Mouse (Mus musculus) cerebellum, postnatal 25 days (tissue): ENCODE measurements around the gene Ttc9b.
"Not testable (repeated sequence)": the region's sequence is repeated elsewhere in the genome, so short reads cannot be mapped to it uniquely, and the experiment has no call there.

Experiments used
- DNase-seq, 2 experiments: peaks; one replicate each; pipeline ENCODE4 v3.0.0; 2021; ENCODE audit warnings: mixed read lengths in 2 of 2

The Ttc9b gene

DNA sequence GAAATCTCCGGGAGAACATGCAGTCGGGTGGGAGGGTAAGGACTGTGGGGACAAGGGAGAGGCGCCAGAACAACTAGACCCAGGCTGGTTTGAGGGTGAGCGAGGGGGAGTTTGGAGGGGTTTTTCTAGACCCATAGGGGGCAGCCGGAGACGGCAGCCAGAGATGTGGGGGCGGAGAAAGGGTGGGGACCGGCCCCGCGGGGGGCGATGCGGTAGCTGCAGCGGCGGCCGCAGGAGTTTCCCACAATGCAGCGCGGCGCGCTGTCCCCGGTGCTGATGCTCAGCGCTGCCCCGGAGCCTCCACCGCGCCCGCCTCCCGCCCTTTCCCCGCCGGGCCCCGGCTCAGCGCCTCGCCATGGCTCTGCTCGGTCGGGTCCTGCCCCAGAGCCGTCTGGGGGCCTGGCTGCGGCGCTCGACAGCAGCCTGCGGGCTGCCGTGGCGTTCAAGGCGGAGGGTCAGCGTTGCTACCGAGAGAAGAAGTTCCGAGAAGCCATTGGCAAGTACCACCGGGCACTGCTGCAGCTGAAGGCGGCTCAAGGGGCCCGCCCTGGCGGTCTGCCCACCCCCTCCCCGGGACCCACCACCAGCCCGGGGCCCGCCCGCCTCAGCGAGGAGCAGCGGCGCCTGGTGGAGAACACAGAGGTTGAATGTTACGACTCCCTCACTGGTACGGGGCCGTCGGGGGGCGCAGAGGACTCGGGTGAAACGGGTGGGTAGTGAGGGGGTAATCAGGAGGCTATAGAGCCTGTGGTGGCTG lies at the start of gene Ttc9b:
Gene Ttc9b (plus strand): TSS at position 235 of the 757 bp plus-strand sequence.
- DNase-seq = peak; percentile 92

GRCm38 (mm10) chr7:27604661-27605348 lies 48.9 kb upstream of the Ttc9b start:
- peak; percentile 76 for DNase-seq

- peak; percentile 85 to 86 for DNase-seq
Measured at GRCm38 (mm10) chr7:27605499-27606285, 48.0 kb upstream of the Ttc9b start.

GRCm38 (mm10) chr7:27606481-27607254 lies 47.0 kb upstream of the Ttc9b start:
- peak; percentile 47 to 50 for DNase-seq

GRCm38 (mm10) chr7:27607580-27607979 lies 46.1 kb upstream of the Ttc9b start:
- peak; percentile 94 to 96 for DNase-seq

DNA sequence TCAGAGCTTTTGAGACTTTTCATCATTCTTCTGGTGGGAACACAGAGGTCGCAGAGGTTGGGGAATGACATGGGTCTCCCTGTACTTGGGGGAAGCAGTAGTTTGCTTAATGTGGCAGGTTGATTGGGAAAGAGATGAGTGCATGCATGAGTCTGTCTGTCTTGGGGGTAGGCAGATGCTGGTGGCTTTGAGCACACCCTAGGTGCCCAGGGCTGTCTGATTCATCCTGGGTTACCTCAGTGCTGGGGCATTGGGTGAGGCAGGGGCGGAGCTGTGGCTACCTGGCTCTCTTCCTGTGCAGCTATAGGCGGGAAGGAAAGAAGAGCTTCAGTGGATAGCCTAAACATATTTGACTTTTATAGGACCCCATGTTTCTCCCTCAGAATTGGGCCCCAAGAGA lies 45.6 kb upstream of the Ttc9b start:
- DNase-seq = peak in 1 of 2 experiments; percentile 55

GRCm38 (mm10) chr7:27609285-27609684 lies 44.4 kb upstream of the Ttc9b start:
- DNase-seq = peak; percentile 41 to 55

DNA sequence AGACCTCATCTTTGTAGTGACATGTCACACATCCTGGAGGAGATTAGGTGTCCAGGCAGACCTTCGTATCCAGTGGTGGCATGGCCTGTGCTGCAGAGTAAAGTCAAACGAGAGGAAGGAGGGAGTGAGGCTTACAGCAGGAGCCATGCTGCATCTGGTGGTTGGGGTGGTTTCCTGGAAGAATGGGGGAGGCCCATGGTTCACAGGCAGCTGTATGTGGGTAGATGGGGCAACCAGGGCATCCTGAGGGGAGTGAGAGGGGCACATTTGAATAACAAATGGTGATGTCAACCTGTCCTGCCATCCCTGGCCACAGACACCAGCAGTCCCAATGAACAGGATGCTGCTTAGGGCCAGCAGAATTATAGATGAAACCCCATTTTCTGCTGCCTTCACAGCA lies 44.0 kb upstream of the Ttc9b start:
- DNase-seq = no peak

DNA sequence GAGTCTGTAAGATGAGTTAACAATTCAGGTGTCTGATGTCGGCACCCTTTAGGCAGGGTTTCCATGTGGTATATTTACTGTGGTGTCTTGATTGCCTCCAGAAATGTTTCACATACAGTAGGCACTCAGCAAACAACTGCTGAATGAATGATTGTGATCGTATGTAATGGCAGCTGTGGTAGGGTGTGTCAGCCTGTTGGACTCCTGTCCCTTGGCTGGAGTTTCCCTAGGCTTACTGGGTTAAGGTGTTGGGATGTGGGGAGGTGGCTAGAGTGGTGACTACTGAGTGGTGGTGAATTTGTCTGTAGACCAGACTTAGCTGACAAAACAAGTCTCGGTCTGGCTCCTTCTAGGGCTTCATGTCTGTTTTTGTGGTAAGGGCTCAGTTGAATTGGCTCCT lies 43.3 kb upstream of the Ttc9b start:
- peak in 1 of 2 experiments; percentile 43 for DNase-seq

DNA sequence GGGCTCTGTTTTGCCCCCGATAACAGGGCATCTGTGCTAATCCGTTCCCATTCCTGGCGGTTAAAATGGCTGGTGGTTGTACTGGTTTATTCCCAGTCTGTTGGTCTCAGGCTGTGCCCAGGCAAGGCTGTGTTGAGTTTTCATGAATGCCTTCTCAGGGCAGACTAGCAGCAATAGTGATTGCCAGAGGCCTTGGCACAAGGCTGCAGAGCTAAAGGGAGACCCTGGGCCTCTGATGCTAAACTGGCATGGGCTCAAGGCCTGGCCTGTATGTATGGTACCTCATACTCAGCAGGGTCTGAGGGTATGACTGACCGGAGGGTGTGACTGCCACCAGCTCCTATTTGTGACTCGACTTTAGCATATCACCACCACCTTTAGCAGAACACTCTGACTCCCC lies 42.8 kb upstream of the Ttc9b start:
- DNase-seq = peak in 1 of 2 experiments; percentile 35

GRCm38 (mm10) chr7:27612940-27613339 lies 40.8 kb upstream of the Ttc9b start:
- peak; percentile 58 to 61 for DNase-seq

DNA sequence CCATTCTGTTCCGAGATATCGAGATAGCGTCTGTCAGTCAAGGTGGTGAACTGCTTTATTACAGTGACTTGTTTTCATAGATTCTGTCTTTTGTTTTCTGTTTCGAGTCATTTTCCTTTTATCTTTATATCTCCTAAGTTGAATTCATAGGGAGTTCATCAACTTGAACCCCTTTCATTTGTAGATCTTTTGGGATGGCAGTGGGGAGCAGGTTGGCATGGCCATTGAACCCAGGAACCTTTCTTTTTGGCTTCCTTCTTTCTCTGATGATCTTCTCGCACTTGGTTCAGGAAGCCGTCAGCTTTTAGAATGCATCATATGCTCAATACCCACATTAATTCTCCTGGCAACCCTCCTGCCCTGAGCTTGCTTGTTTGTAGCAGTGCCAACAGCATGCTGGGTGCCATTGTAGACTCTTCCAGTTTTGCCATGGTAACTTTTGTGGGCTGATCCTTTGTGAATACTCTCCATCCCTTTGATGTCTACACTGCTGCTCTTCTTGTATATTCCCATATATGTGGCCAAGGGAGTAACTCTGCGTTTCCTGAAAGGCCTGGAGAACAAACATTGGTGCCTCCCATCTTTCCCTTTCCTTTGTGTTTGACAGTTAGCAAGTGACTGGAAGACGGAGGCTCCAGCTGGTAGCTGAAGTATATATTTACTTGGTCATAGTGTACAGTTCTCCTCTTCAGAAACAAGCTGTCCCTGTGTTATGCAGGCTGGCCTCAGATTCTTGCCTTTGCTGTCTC lies 39.8 kb upstream of the Ttc9b start:
- DNase-seq = peak; percentile 77 to 84

GRCm38 (mm10) chr7:27621028-27621427 lies 32.7 kb upstream of the Ttc9b start:
- peak; percentile 67 to 74 for DNase-seq

DNA sequence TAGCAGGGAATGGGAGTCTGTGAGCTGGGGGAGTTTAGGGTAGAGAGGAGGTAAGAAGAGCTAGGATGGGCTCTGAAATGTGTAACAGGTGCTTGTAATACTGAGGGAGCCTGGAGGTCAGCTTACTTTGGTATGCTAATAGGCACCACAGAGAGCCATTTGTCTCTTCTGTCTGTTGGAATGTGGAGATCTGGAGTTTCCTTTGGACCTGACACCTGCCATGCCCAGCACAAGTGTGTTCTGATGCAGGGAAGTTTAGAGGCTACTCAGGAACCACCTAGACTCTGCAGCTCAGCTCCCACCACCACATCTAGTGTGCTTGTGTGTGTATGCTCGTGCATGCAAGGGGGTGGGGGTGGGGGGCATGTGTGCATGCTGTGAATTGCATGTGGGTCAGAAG lies 31.5 kb upstream of the Ttc9b start:
- DNase-seq = no peak

- no peak for DNase-seq
Measured at GRCm38 (mm10) chr7:27624967-27625366, 28.7 kb upstream of the Ttc9b start.

DNA sequence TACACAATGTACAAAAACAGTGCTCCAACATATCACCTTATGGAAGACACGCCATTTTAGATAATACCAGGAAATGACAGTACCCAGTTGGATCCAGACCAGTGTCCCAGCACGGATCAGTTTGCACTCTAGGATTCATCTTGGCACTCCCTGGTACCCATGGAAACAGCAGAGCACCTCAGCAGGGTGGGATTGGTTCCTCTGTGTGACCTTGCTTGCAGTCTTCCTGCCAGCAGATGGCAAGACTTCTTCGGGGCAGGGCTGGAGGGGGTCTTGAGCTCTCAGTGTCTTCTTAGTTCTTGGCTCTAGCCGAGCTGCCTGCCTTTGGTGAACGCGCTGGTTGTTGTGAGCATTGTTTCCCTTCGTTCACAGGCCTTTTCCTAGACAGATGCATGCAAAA lies 26.0 kb upstream of the Ttc9b start:
- DNase-seq = no peak

DNA sequence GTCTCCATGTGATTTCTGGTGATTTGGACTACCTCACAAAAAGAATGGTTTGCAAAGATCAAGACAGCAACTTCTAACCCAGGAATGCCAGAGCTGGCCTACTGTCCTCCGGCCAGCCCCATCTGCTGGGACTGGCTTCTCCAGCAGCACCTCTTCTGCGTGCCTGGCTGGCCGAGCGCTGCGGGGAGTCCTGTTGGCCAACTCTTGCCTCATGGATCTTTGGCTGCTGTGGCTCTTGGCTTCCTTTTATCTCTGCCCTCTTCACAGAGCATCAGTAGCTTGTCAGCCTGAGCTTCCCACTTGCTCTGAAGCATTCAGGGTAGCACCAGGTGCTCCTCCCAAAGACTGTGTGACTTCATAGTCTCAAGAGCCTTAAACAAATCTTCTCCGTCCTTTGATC lies 25.5 kb upstream of the Ttc9b start:
- peak; percentile 63 to 69 for DNase-seq

GRCm38 (mm10) chr7:27628816-27629215 lies 24.9 kb upstream of the Ttc9b start:
- DNase-seq = peak in 1 of 2 experiments; percentile 51

GRCm38 (mm10) chr7:27631439-27631838 lies 22.3 kb upstream of the Ttc9b start:
- DNase-seq = peak; percentile 68 to 79

GRCm38 (mm10) chr7:27633166-27633565 lies 20.5 kb upstream of the Ttc9b start:
- peak; percentile 58 to 73 for DNase-seq

DNA sequence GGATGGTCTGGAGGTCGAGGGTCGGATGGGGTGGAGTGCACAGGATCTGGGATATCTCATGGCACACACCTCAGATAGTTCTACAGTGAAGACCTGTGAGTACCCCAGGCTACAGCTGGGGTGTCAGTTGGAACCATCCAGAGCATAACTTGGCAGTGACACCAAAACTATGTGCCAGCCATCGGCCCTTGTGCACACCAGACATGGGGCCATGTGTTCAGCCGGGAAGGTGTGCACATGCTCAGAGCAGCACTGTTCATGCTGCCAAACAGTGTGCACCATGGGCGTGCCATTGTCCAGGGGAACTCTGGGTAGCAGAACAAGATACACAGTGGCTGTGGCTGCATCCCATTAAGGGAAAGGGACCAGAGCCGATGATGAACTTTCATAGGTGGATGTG lies 19.0 kb upstream of the Ttc9b start:
- no peak for DNase-seq

DNA sequence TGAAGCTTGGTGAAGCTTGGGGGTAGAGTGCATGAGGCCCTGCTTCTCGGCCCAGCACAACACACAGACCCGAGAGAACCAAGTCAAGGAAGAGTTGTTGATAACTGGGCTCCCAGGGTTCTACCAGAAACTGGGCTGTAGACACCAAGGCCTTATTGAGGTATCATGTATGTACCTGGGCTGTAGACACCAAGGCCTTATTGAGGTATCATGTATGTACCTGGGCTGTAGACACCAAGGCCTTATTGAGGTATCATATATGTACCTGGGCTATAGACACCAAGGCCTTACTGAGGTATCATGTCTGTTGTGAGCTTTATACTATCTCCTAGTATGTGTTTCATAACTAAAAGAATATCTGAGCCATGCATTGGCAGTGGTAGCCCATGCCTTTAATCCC lies 18.6 kb upstream of the Ttc9b start:
- DNase-seq = not testable (repeated sequence)
